Mouse (Mus musculus): ENCODE results near the gene Ptprm. TPM values are rescaled to one million over a fixed set of nuclear protein-coding genes. Genes with fewer than 3 reads are reported as not detected.

Gene Ptprm
- polyA plus RNA-seq, 1 experiment from 2014 or later, result 15.8 TPM

- H3K27me3 ChIP-seq, result no peaks in the 10 kb centered on the region
- ATAC-seq (replicated peaks; ENCODE audit: insufficient number of reproducible peaks, insufficient read depth, low FRiP score, low read depth), result no peak
- no peaks in the 10 kb centered on the region for H3K36me3 ChIP-seq
- H3K27ac ChIP-seq, result no peak overlapping the region
- H3K4me1 ChIP-seq (replicated peaks), result no peaks in the 10 kb centered on the region
- no peak overlapping the region for H3K4me3 ChIP-seq
- H3K4me2 ChIP-seq, result no peak overlapping the region
- H3K9me3 ChIP-seq (replicated peaks), result no peaks in the 10 kb centered on the region
- 58% methylated on average over 5 of the region's 5 CpGs for WGBS
- no peak overlapping the region for H3K9ac ChIP-seq
Observed at GRCm38 (mm10) chr17:66960986-66961385, 393.3 kb downstream of the Ptprm start.

DNA sequence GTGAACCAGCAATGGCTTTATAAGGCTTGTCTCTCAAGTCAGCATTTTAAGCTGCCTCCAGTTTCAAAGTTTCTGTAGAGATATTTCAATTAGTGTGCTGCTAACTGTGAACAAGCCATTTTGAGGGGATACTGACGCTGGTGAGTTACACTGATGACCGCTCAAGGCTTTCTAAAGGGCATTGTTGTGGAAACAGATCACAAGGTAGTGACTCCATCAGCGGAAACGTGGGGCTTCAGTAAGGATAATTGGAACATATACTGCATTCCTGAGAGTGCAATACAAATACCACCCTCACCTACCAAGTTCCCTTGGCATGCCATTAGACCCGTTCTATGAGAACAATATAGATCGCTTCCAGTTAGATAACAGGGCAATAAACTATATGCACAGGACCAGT, 393.7 kb downstream of the Ptprm start:
- Histone ChIP-seq H3K27me3 (no peaks in the 10 kb centered on the region), H3K9me3 (replicated peaks) (no peaks in the 10 kb centered on the region), H3K4me2 (no peak overlapping the region), H3K9ac (no peak overlapping the region), H3K4me3 (no peak overlapping the region), H3K27ac (no peak overlapping the region), H3K4me1 (replicated peaks) (no peaks in the 10 kb centered on the region), H3K36me3 (no peaks in the 10 kb centered on the region)
- 82% methylated on average over 6 of the region's 6 CpGs for WGBS
- no peak for ATAC-seq (replicated peaks; ENCODE audit: insufficient number of reproducible peaks, insufficient read depth, low FRiP score, low read depth)

GRCm38 (mm10) chr17:66959815-66960214, 394.4 kb downstream of the Ptprm start:
- Histone ChIP-seq H3K27me3 (no peaks in the 10 kb centered on the region), H3K4me1 (replicated peaks) (no peaks in the 10 kb centered on the region), H3K27ac (no peak overlapping the region), H3K4me3 (no peak overlapping the region), H3K9me3 (replicated peaks) (no peaks in the 10 kb centered on the region), H3K9ac (no peak overlapping the region), H3K4me2 (no peak overlapping the region), H3K36me3 (no peaks in the 10 kb centered on the region)
- ATAC-seq (replicated peaks; ENCODE audit: insufficient number of reproducible peaks, insufficient read depth, low FRiP score, low read depth), result no peak
- WGBS, result 88% methylated on average over 2 of the region's 2 CpGs

DNA sequence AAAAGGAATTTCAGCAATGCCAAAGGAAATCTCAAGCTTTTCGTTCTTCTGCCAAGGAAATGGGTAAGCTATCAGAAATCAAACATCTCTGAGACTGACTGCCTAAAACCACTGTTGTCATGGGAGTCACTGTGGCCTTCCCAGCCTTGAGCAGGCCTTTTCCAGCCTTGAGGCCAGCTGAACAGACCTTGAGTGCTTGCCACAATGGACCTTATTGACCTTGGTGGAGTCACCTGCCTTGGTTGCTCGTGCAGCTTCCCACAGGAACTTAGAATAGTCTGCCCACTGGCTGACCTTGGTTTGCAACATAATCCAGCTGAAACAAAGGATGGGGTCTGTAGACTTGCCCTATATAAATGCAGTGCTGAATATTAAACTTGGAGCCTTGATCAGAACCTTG, 395.5 kb downstream of the Ptprm start:
- WGBS, result 73% methylated on average over 2 of the region's 2 CpGs

GRCm38 (mm10) chr17:66944498-66944897, 409.8 kb downstream of the Ptprm start:
- Histone ChIP-seq H3K4me1 (replicated peaks) (no peaks in the 10 kb centered on the region), H3K27ac (no peak overlapping the region), H3K27me3 (no peaks in the 10 kb centered on the region), H3K36me3 (no peaks in the 10 kb centered on the region), H3K4me3 (no peak overlapping the region), H3K4me2 (no peak overlapping the region), H3K9me3 (replicated peaks) (no peaks in the 10 kb centered on the region), H3K9ac (no peak overlapping the region)
- 63% methylated on average over 4 of the region's 4 CpGs for WGBS
- ATAC-seq (replicated peaks; ENCODE audit: insufficient number of reproducible peaks, insufficient read depth, low FRiP score, low read depth), result no peak

More for the DNA sequence above, 395.5 kb downstream of the Ptprm start:
- no peak overlapping the region for H3K4me3 ChIP-seq
- no peaks in the 10 kb centered on the region for H3K27me3 ChIP-seq
- ATAC-seq (replicated peaks; ENCODE audit: insufficient number of reproducible peaks, insufficient read depth, low FRiP score, low read depth), result no peak
- no peak overlapping the region for H3K4me2 ChIP-seq
- H3K36me3 ChIP-seq, result no peaks in the 10 kb centered on the region
- H3K27ac ChIP-seq, result no peak overlapping the region
- no peaks in the 10 kb centered on the region for H3K9me3 ChIP-seq (replicated peaks)
- H3K9ac ChIP-seq, result no peak overlapping the region
- no peaks in the 10 kb centered on the region for H3K4me1 ChIP-seq (replicated peaks)

DNA sequence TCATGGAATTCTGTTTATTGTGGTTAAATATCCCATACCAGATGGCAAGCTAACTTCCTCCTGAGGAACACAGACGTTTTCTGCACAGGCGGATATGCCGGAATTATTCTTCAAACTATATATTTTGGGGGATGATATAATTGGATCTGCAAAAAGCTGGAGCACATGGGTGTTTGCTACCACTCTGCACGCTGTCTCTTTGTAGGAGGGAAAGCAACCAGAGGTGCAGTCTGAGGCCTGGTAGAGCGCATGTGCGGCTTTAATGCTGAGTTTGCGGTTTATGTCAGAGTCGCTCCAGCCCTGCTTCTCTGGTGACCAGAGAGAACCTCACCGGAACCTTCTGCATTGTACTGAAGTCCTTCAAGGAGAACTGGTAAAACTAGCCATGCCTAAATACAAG, 410.7 kb downstream of the Ptprm start:
- H3K4me3 ChIP-seq, result no peak overlapping the region
- no peak overlapping the region for H3K4me2 ChIP-seq
- no peaks in the 10 kb centered on the region for H3K4me1 ChIP-seq (replicated peaks)
- no peak overlapping the region for H3K27ac ChIP-seq
- H3K9ac ChIP-seq, result no peak overlapping the region
- no peaks in the 10 kb centered on the region for H3K36me3 ChIP-seq
- no peaks in the 10 kb centered on the region for H3K27me3 ChIP-seq
- H3K9me3 ChIP-seq (replicated peaks), result no peaks in the 10 kb centered on the region
- ATAC-seq (replicated peaks; ENCODE audit: insufficient number of reproducible peaks, insufficient read depth, low FRiP score, low read depth), result no peak
- 89% methylated on average over 9 of the region's 9 CpGs for WGBS

DNA sequence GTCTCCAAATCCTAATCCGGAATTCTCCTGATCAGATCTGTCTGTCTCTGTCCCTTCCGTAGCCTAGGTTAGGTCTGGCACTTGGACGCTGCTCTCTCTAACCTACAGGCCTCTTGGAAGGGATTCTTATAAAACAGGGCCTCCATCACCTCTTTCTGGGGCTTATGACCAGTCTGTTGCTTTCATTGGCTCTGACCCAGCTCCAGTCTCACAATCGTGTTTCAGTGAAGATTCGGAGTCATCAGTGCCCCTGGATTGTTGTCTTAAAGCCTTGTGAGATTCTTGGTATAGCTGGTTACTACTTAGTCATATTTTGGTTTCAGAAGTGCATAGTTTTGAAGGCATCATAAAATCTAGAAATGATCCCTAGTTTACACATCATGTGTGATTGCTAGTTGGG, 428.6 kb downstream of the Ptprm start:
- ATAC-seq (replicated peaks; ENCODE audit: insufficient number of reproducible peaks, insufficient read depth, low FRiP score, low read depth), result no peak
- H3K9ac ChIP-seq, result no peak overlapping the region
- H3K36me3 ChIP-seq, result no peaks in the 10 kb centered on the region
- H3K9me3 ChIP-seq (replicated peaks), result peaks cover 7% of the 10 kb centered on the region; the same call in 1 of the 2 replicates
- H3K27ac ChIP-seq, result no peak overlapping the region
- no peak overlapping the region for H3K4me3 ChIP-seq
- H3K27me3 ChIP-seq, result no peaks in the 10 kb centered on the region
- H3K4me1 ChIP-seq (replicated peaks), result no peaks in the 10 kb centered on the region
- 69% methylated on average over 5 of the region's 5 CpGs for WGBS
- H3K4me2 ChIP-seq, result no peak overlapping the region

DNA sequence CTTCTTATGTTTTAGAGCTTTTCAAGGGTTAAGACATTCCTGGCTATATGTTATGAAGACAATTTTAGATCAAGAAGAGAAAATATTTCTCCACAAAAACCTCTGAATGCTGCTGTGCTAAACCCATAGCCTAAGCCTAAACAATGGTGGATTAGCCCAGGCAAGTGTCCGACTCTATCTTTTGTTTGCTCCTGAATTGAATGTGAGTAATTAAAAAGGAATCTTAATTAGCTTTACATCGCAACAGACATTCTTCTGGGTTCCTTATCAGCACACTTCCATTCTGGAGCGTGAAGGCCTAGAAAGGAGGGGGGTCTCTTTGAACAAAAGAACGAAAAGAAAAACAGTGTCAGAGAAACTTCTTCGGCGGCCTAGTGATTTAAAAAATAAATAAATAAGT, 439.6 kb downstream of the Ptprm start:
- Histone ChIP-seq H3K27me3 (no peaks in the 10 kb centered on the region), H3K4me1 (replicated peaks) (no peaks in the 10 kb centered on the region), H3K4me3 (no peak overlapping the region), H3K36me3 (no peaks in the 10 kb centered on the region), H3K27ac (no peak overlapping the region), H3K4me2 (no peak overlapping the region), H3K9me3 (replicated peaks) (no peaks in the 10 kb centered on the region), H3K9ac (no peak overlapping the region)
- no peak for ATAC-seq (replicated peaks; ENCODE audit: insufficient number of reproducible peaks, insufficient read depth, low FRiP score, low read depth)
- WGBS, result 30% methylated on average over 6 of the region's 6 CpGs

GRCm38 (mm10) chr17:66912533-66912932, 441.7 kb downstream of the Ptprm start:
- no peak overlapping the region for H3K9ac ChIP-seq
- H3K27ac ChIP-seq, result no peak overlapping the region
- no peak overlapping the region for H3K4me2 ChIP-seq
- ATAC-seq (replicated peaks; ENCODE audit: insufficient number of reproducible peaks, insufficient read depth, low FRiP score, low read depth), result no peak
- H3K36me3 ChIP-seq, result no peaks in the 10 kb centered on the region
- no peaks in the 10 kb centered on the region for H3K27me3 ChIP-seq
- WGBS, result 75% methylated on average over 6 of the region's 6 CpGs
- no peaks in the 10 kb centered on the region for H3K9me3 ChIP-seq (replicated peaks)
- H3K4me3 ChIP-seq, result no peak overlapping the region
- H3K4me1 ChIP-seq (replicated peaks), result no peaks in the 10 kb centered on the region

- no peaks in the 10 kb centered on the region for H3K9me3 ChIP-seq (replicated peaks)
- ATAC-seq (replicated peaks; ENCODE audit: insufficient number of reproducible peaks, insufficient read depth, low FRiP score, low read depth), result no peak
- no peak overlapping the region for H3K4me3 ChIP-seq
- WGBS, result 76% methylated on average over 11 of the region's 11 CpGs
- no peaks in the 10 kb centered on the region for H3K36me3 ChIP-seq
- H3K4me1 ChIP-seq (replicated peaks), result no peaks in the 10 kb centered on the region
- H3K4me2 ChIP-seq, result no peak overlapping the region
- H3K27ac ChIP-seq, result no peak overlapping the region
- H3K27me3 ChIP-seq, result no peaks in the 10 kb centered on the region
- no peak overlapping the region for H3K9ac ChIP-seq
Observed at GRCm38 (mm10) chr17:66912120-66912519, 442.1 kb downstream of the Ptprm start.

DNA sequence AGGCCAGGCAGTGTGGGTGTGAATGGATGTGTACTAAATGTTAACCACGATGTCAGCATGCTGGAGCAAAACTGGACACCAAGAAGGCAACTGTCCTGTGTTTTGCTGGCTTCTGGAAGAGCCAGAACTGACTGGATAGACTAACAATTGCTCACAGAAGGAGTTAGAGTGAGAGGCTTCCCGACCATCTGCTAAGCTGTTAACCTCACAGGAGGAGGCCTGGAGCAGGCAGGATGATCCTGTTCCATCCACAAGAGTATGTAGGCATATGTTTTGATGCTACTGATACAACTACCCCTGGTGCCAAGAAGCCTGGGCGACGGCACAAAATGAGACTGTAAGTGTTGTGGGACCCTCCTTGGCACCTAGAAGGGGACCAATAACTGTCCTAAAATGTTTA, 444.4 kb downstream of the Ptprm start:
- WGBS, result 72% methylated on average over 4 of the region's 4 CpGs
- H3K27ac ChIP-seq, result no peak overlapping the region
- no peak overlapping the region for H3K4me3 ChIP-seq
- no peaks in the 10 kb centered on the region for H3K4me1 ChIP-seq (replicated peaks)
- no peaks in the 10 kb centered on the region for H3K9me3 ChIP-seq (replicated peaks)
- H3K36me3 ChIP-seq, result no peaks in the 10 kb centered on the region
- H3K4me2 ChIP-seq, result no peak overlapping the region
- H3K9ac ChIP-seq, result no peak overlapping the region
- ATAC-seq (replicated peaks; ENCODE audit: insufficient number of reproducible peaks, insufficient read depth, low FRiP score, low read depth), result no peak
- H3K27me3 ChIP-seq, result no peaks in the 10 kb centered on the region

DNA sequence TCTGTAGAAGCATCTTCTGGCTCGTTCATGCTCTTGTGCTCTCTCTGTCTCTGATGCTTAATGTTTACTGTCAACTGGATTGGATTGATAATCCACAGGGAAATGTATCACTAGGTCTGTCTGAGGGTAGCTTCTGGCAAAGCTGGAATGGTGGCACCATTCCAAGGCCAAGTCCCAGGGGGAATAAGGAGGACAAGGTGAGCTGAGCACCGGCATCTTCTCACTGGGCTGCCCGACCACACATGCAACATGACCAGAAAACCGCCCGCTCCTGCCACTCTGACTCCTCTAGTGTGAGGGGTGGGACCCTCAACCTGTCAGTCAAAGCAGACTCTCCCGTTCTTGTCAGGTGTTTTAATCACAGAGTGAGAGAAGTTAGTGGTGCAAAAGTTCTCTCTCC, 445.3 kb downstream of the Ptprm start:
- Histone ChIP-seq H3K27me3 (no peaks in the 10 kb centered on the region), H3K4me3 (no peak overlapping the region), H3K4me2 (no peak overlapping the region), H3K36me3 (no peaks in the 10 kb centered on the region), H3K9me3 (replicated peaks) (no peaks in the 10 kb centered on the region), H3K4me1 (replicated peaks) (no peaks in the 10 kb centered on the region), H3K9ac (no peak overlapping the region), H3K27ac (no peak overlapping the region)
- no peak for ATAC-seq (replicated peaks; ENCODE audit: insufficient number of reproducible peaks, insufficient read depth, low FRiP score, low read depth)
- WGBS, result 76% methylated on average over 6 of the region's 6 CpGs
